Mouse (Mus musculus) bone marrow, adult 2 months (tissue): ENCODE results near the gene Arhgdia. TPM values are rescaled to one million over a fixed set of nuclear protein-coding genes. Genes with fewer than 3 reads are reported as not detected.
A peak's percentile ranks its signal among the peaks of the same experiment; 100 is the strongest.

ENCODE experiments used
- H3K27ac ChIP-seq: fragments of 200-500 bp; 2 replicates; pipeline ENCODE4 v1.5.1; 2012; ENCODE audit warnings: low read depth, mild to moderate bottlenecking, control low read depth, inconsistent platforms, low read length; ENCODE audit not compliant: control insufficient read depth, poor library complexity, insufficient read depth
- H3K4me1 ChIP-seq: fragments of 200-500 bp; 2 replicates; pipeline ENCODE4 v1.6.1; 2011; ENCODE audit warnings: low read length; ENCODE audit not compliant: control insufficient read depth, insufficient read depth
- H3K4me3 ChIP-seq: fragments of 200-500 bp; replicated peaks from 2 replicates; pipeline ENCODE3; 2011; ENCODE audit warnings: mild to moderate bottlenecking, low read depth, low read length, control low read depth; ENCODE audit not compliant: control insufficient read depth
- CTCF ChIP-seq: fragments of 200-500 bp; IDR thresholded peaks from 2 replicates; pipeline ENCODE4 v1.5.1; 2011; ENCODE audit warnings: low read length, control low read depth; ENCODE audit not compliant: control insufficient read depth, insufficient read depth
- POLR2A ChIP-seq: fragments of 200-500 bp; IDR thresholded peaks from 2 replicates; pipeline ENCODE4 v1.6.1; 2011; ENCODE audit warnings: low read depth, mild to moderate bottlenecking, control low read depth, low read length, borderline replicate concordance; ENCODE audit not compliant: control insufficient read depth
- WGBS: fragments of 180-500 bp; shearing (Covaris S2); methylation state at CpG from one replicate; pipeline ENCODE4 v1.1.7; 2018; 5-methylcytosine and 5-hydroxymethylcytosine counted together
- polyA plus RNA-seq: library from polyadenylated mRNA; stranded (reverse); fragments of >200 nt; gene quantifications from 2 replicates; pipeline ENCODE4 v1.2.4, GENCODE M21; 2011; ENCODE audit warnings: low replicate concordance; ENCODE audit not compliant: missing spikeins, insufficient read depth, insufficient read length

The Arhgdia gene
- polyA plus RNA-seq, 1 experiment, result 172 TPM

DNA sequence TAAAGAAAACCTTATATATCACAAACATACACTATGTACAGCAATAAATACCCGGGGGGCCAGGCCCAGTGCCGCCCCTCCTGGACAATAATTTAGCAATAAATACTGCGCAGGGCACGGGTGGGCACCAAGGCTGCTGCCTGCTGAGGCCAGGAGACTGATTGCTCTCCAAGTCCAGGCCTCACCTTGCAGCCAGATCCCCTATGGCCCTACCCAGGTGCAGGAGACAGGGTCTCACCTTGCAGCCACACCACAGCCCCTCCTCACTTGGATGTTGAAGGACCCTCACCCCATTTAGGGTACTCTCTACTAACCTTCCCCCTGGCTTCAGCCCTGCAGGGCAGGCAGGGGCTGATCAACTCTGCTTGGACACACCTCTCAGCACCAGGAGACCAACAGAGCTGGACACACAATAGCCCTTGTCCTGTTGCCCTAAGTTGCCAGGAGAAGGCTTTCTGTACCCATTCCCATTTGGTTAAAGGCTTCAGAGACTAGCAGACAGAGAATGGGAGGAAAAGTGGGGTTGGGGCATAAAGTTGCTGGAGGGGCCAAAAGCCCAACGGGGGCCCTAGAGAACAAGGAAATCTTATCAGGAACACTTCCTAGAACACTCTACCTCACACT is 43.8 kb upstream of the Arhgdia start, which contains the start of gene Sirt7:
Sirt7 (minus strand) TSS at position 89 of the 624 bp plus-strand sequence.
- 4% methylated on average over 5 of the region's 5 CpGs for WGBS
- TF ChIP-seq POLR2A (no peak), CTCF (no peak)
- peaks cover 10% of the 10 kb centered on the region for H3K4me1 ChIP-seq
- peak within 1 kb of the TSS; percentile 95 for H3K27ac ChIP-seq
- H3K4me3 ChIP-seq, result peak within 1 kb of the TSS; percentile 85

DNA sequence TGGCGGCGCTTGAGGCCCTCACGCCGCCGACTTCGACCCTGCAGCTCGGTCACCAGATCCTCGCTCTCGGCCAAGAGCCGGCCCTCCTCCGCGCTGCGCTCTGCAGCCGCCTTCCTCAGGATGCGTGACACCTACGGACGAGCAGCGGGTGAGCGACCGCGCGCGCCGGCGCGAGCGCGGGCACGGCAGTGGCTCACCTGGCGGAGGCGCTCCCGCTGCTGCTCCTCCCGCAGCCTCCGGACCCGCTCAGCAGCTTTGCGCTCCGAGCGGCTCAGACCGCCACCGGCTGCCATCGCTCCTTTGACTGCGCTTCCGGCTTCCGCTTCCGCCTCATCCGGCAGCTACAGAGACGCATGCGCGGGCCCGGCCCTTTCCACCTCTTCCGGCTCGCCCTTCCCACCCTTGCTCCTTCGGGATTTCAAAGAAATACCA is 43.3 kb upstream of the Arhgdia start:
- peak overlapping the region; percentile 85 for H3K4me3 ChIP-seq
- TF ChIP-seq CTCF (no peak), POLR2A (peak; percentile 88; the same call in 1 of the 2 replicates)
- peaks cover 10% of the 10 kb centered on the region for H3K4me1 ChIP-seq
- peak overlapping the region; percentile 95 for H3K27ac ChIP-seq
- WGBS, result under 1% methylated on average over 53 of the region's 53 CpGs

DNA sequence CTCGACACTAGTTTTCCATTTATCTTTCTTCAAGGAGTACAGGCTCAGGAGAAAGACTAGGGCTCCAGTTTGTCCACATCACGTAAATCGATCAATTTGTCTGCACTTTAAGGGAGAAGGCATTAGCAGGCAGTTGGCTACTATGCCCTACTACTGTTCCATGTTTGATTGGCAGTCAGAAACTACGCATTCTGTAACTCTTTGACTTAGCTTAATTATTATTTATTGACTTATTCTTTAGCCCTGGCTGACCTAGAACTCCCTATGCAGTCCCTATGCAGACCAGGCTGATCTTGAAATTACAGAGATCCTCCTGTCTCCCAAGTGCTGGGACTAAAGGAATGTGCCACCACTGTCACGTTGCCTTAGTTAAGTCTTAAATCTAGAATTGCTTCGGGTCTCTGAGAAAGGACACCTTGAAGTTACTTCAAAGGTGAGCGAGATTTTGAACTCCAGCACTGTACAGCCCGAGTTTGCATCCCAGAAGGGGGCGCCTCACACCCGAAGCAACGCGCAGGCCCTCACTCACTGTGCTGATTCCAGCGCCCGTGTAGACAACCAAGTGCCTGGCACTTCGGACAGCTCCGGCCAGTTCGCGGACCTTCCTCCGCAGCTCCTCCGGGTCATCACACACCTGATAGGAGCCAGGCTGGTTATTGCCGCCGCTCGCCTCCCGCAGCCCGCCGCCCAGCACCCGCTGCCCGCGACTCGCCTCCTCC is 42.7 kb upstream of the Arhgdia start:
- WGBS, result 11% methylated on average over 30 of the region's 30 CpGs
- peaks cover 10% of the 10 kb centered on the region for H3K4me1 ChIP-seq
- peak overlapping the region; percentile 85 for H3K4me3 ChIP-seq
- peak overlapping the region; percentile 95 for H3K27ac ChIP-seq
- TF ChIP-seq POLR2A (no peak), CTCF (peak; percentile 86)

DNA sequence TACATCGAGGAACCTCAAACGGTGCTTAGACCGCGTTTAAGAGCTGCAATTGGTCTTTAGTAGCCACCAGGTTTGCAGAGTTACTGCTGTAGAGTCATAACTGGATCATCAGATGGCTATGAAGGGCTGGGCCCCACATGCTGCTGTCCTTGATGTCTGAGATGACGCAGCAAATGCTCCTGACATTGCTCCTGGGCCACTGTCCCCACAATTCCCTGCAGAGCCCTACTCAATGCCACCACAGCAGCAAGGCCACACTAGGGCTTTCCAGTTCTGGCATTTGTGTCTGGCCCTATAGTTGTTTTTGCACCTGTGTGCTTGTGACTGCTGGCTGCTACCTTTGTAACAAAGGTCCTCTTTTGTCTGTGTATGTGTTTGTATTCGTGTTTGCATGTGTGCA is 41.4 kb upstream of the Arhgdia start:
- WGBS, result 89% methylated on average over 6 of the region's 6 CpGs
- TF ChIP-seq POLR2A (no peak), CTCF (no peak)
- no peak overlapping the region for H3K4me3 ChIP-seq
- peaks cover 7% of the 10 kb centered on the region for H3K4me1 ChIP-seq
- no peak overlapping the region for H3K27ac ChIP-seq

DNA sequence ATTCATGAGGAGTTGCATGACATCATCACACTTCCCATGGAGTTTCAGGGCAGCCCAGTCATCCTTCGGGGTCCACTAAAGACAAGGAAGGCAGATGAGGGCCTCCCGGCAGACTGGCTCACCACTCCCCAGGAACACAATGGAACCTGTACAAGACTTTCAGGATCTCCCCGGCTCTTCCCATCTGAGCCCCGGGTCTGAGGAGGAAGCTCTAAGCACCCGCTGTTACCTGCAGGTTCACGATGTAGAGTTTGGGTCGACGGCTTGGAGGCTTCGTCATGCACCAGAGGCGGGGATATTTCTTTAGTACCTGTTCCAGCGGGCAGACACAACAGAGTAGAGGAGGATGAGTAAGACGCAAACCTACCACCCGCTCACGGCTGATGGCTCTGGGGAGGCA is 38.8 kb upstream of the Arhgdia start:
- TF ChIP-seq CTCF (no peak), POLR2A (no peak)
- no peak overlapping the region for H3K27ac ChIP-seq
- no peak overlapping the region for H3K4me3 ChIP-seq
- 93% methylated on average over 14 of the region's 14 CpGs for WGBS
- peaks cover 3% of the 10 kb centered on the region for H3K4me1 ChIP-seq

DNA sequence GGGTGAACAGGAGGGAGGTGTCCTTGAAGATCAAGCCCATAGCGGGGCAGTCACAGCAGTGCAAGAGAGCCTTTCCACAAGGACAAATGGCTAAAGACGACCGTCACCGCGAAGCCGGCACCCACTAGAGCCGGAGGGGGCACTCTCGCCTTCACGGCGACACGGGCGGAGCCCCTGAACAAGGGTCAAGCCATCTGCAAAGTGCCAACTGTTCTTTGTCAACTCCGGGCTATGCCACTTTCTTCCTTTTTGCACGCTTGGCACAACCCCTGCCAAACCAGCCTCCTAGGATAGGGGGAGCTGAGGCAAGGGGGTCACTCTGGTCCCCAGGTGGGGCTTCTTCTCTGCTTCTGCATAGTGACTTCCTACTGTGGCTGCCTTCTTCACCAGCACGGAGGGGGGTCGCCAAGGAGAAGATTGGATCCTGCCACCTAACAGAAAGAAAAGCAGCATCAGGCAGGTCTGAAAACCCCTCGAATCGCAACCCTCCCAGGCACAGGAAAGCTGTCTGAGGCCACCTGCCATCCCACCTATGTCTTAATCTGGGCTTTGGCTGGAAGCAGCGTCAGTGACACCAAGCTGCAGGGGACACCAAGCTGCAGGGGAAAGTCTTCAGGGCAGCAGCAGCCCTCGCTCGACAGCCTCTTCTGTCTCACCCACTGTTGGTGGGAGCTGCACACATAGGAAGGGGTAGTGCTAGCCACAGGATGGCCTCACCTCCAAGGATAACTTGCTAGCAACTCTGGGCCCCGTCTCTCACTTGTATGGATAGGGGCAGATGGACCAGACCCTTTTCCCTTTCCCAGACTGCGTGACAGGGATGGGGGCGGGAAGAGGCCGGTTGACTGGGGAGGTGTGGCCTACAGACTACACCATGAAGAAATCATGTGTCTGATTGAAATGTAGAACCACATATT is 37.5 kb upstream of the Arhgdia start:
- Histone ChIP-seq H3K27ac (peak overlapping the region; percentile 12; the same call in 1 of the 2 replicates), H3K4me3 (no peak overlapping the region), H3K4me1 (peaks cover 2% of the 10 kb centered on the region; the same call in 1 of the 2 replicates)
- TF ChIP-seq POLR2A, result no peak
- no peak for TF ChIP-seq CTCF
- WGBS, result 93% methylated on average over 25 of the region's 25 CpGs

DNA sequence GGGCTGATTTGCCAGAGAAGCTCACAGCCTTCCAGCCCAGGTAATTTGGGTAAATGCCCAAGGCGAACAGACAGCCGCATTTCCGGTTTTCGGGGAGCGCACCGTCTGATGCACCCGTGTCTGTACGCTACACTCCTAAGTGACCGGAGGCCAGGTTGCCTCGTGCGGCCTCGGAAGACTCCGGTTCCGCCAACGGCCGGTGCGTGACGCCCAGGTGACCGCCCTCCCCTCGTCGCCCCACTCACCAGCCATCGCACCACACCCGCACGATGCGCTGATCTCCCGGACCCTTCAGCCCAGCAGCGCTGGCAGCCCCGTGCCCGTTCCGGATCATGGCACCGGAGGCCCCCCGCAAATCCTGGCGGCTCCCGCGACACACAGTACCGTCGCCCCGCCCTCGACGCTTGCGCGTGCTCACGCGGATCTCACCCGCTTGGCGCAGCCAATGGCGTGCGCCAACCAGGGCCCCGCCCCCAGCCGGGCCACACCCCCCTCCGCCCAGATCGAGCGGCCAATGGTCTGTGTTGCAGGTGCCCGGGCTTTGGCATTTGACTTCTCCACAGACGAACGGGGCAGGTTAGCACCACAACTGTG is 36.2 kb upstream of the Arhgdia start, which contains the start of gene Pcyt2:
Pcyt2 (minus strand) TSS at position 418 of the 594 bp plus-strand sequence.
- WGBS, result under 1% methylated on average over 56 of the region's 56 CpGs
- H3K4me1 ChIP-seq, result peaks cover 2% of the 10 kb centered on the region; the same call in 1 of the 2 replicates
- peak within 1 kb of the TSS; percentile 90 for H3K4me3 ChIP-seq
- H3K27ac ChIP-seq, result peak within 1 kb of the TSS; percentile 58
- TF ChIP-seq CTCF (no peak; the same call in 1 of the 2 replicates), POLR2A (peak; percentile 65; the same call in 1 of the 2 replicates)
